Mouse (Mus musculus): ENCODE measurements at regions not wholly inside any gene's neighbourhood (a gene's known extent, or its start where the extent isn't known, plus 50 kb on each side); places are given as distances from the start of the nearest gene placed in this dataset.
A peak's percentile ranks its signal among the peaks of the same experiment; 100 is the strongest.

DNA sequence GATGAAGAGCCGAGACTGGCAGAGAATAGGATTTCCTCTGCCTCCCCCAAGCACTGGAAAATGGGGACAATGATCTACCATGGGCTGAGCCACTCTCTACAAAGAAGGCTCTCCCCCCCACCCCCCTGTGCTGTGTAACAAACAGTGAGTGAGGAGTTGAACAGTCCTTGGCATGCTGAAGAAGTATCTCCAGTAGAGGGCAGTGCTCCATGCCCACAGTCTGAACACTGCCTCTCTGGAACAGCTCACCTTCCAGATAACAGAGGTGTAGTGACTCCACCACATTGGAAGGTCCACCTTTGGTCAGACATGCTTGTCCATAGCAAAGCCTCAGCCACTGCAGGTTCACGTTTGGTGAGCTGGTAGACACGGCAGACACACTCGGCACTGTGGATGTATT lies 85.2 kb upstream of the Bach2 start:
- DNase-seq (ENCODE audit: extremely low spot score), result peak; percentile 49

- no peak for DNase-seq (ENCODE audit: extremely low spot score)
Observed at GRCm38 (mm10) chr4:32156965-32157364, 81.6 kb upstream of the Bach2 start.

- no peak for DNase-seq (ENCODE audit: extremely low spot score)
Observed at GRCm38 (mm10) chr4:32158451-32158850, 80.2 kb upstream of the Bach2 start.

GRCm38 (mm10) chr4:32158886-32159285 lies 79.7 kb upstream of the Bach2 start:
- no peak for DNase-seq (ENCODE audit: extremely low spot score)

DNA sequence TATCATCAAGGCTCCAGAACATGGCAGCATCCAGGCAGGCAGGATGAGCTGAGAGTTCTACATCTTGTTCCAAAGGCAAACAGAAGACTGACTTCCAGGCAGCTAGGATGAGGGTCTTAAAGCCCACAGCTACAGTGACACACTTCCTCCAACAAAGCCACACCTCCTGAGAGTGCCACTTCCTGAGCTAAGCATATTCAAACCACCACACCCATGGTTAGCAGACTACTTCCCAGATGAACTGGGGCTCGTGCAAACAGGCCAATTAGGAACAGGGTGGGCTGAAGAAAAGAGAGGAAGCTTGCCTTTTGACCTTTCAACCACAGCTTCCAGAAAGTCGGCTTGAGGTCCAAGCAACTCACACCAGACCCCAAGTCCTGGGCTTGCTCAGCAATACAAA lies 77.8 kb upstream of the Bach2 start:
- DNase-seq (ENCODE audit: extremely low spot score), result no peak

GRCm38 (mm10) chr4:32161871-32162656 lies 76.5 kb upstream of the Bach2 start:
- DNase-seq (ENCODE audit: extremely low spot score), result no peak

GRCm38 (mm10) chr4:32162694-32163240 lies 75.8 kb upstream of the Bach2 start:
- no peak for DNase-seq (ENCODE audit: extremely low spot score)

- DNase-seq (ENCODE audit: extremely low spot score), result no peak
Observed at GRCm38 (mm10) chr4:32164081-32164641, 74.4 kb upstream of the Bach2 start.

- no peak for DNase-seq (ENCODE audit: extremely low spot score)
Observed at GRCm38 (mm10) chr4:32164736-32165241, 73.8 kb upstream of the Bach2 start.

GRCm38 (mm10) chr4:32165918-32166528 lies 72.6 kb upstream of the Bach2 start:
- no peak for DNase-seq (ENCODE audit: extremely low spot score)

GRCm38 (mm10) chr4:32167151-32167550 lies 71.5 kb upstream of the Bach2 start:
- no peak for DNase-seq (ENCODE audit: extremely low spot score)

DNA sequence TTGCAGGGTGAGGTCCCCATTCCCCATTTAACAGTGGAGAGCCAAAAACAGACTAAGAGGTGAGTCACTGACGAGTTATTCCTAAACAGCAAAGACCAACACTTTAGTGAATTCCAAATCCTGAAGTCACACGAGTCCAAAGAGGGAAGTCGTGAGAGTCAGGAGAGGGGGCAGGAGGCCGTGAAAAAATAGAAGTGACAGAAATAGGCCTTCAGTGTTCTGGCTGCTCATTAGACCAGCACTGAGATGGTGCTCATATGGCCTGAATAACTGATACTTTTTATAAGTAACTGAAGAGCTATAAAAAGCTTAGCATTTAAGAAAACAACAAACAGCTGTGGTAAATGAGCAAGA lies 68.5 kb upstream of the Bach2 start:
- no peak for DNase-seq (ENCODE audit: extremely low spot score)

GRCm38 (mm10) chr4:32170460-32171192 lies 68.0 kb upstream of the Bach2 start:
- DNase-seq (ENCODE audit: extremely low spot score), result no peak

GRCm38 (mm10) chr4:32171291-32171690 lies 67.3 kb upstream of the Bach2 start:
- DNase-seq (ENCODE audit: extremely low spot score), result no peak

GRCm38 (mm10) chr4:32172992-32173391 lies 65.6 kb upstream of the Bach2 start:
- DNase-seq (ENCODE audit: extremely low spot score), result no peak

DNA sequence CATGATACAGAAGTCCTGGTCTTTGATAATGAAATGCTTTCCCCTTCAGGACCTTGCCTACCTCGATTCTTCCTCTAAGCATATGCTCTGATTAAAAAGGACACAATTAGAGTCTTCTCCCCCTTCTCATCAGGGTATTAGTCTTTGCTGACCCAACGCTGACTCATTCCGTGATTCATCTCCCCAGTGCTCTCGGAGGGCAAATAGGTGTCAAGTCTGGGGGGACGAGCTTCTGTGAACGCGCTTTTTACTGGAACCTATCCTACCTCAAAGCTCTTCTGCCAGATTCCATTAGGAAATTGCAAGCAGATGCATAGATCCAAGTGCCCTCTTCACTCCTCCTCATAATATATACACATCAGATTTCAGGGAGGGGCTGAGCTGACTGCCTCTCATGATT lies 63.8 kb upstream of the Bach2 start:
- DNase-seq (ENCODE audit: extremely low spot score), result no peak

DNA sequence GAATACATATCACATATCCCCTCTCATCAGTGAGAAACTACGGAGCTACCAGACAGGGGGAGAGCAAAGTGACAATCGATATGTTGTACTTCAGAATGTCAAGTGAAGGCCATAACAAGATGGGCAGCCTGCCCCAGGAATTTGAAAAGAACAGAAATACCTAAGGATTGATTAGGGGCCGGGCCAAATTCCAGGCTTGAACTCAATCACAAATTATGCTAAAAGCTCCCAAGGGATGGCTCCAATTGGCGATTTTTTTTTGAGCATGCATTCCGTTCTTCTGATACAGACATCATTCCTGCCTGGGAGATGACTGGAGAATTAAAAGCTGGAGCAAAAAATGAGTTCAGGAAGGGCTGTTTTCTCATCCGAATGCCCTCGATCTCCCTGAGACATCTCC lies 63.4 kb upstream of the Bach2 start:
- no peak for DNase-seq (ENCODE audit: extremely low spot score)

- DNase-seq (ENCODE audit: extremely low spot score), result no peak
Observed at GRCm38 (mm10) chr4:32175853-32176448, 62.7 kb upstream of the Bach2 start.

GRCm38 (mm10) chr4:32176449-32177135 lies 62.0 kb upstream of the Bach2 start:
- DNase-seq (ENCODE audit: extremely low spot score), result no peak

DNA sequence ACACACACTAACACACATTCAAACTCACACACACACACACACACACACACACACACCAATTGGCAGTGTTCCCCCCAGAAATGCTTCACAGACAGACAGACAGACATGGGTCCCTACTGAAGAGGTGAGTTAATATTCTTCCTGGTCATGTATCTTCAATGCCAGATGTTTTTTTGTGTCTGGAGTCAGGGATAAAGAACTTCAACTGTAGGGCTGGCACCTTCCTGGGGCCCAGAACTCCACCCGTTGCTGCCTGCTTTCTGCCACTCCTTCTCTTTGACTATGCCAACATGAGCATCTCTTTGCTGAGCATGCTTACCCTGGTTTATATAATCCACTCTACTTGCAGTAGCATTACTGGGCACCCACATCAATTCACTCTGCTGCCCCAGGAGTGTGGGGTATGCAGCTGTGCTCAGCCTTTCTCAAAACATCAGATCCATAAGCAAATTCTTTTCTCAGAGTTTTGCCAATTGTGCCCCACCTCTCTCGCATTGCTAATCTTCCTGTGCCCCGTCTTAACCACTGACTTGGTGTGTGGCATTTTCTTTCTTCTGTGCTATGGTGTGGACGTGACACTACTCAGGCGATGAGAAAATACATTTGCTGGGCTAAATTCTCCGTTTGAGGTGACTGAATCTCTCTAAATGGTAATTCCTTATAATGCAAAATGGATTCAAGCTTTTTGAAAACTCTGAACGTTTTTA lies 60.5 kb upstream of the Bach2 start:
- DNase-seq (ENCODE audit: extremely low spot score), result no peak

Measured in embryo, embryonic 9.5 days (tissue).